Comparison of ENCODE assay signal across 9 mouse cellular contexts in genomic region chr1:180390321-180390731, GRCm38 (mm10).
DNase-seq lines count a peak whose midpoint lies in the region; ATAC-seq and TF ChIP-seq lines count a peak whose summit lies in the region.
"Had no signal": no experiment of that assay in that cellular context is flagged by ENCODE, and none has a peak within 500 bp of the region (broad histone marks: within the 10 kb centered on the region; RNA-seq: fewer than 3 reads in every experiment).

No protein-coding gene starts in this region.

- no peak overlapping the region for H3K9ac ChIP-seq in kidney, embryonic 15.5 days
- H3K9ac ChIP-seq: neural tube, embryonic 12.5 days had no signal

- H3K4me3 ChIP-seq in kidney, embryonic 15.5 days (replicated peaks): no peak overlapping the region
- no peak overlapping the region for H3K4me3 ChIP-seq in olfactory bulb, adult 2 months (ENCODE audit: insufficient read depth, low read depth, low read length)
- H3K4me3 ChIP-seq: neural tube, embryonic 12.5 days had no signal

- H3K4me2 ChIP-seq in kidney, embryonic 15.5 days: no peak overlapping the region
- H3K4me2 ChIP-seq: neural tube, embryonic 12.5 days had no signal

- H3K36me3 ChIP-seq in kidney, embryonic 15.5 days: peaks cover 5% of the 10 kb centered on the region; the same call in 1 of the 2 replicates
- H3K36me3 ChIP-seq: neural tube, embryonic 12.5 days had no signal

- no peak for TF ChIP-seq POLR2A in olfactory bulb, adult 2 months (IDR thresholded peaks at IDR 0.05; ENCODE audit: insufficient read depth, low read depth, low read length)

- H3K27ac ChIP-seq in kidney, embryonic 15.5 days: no peak overlapping the region
- H3K27ac ChIP-seq in olfactory bulb, adult 2 months (ENCODE audit: insufficient read depth, low read depth, low read length): peak overlapping the region; percentile 47
- H3K27ac ChIP-seq: neural tube, embryonic 12.5 days had no signal

- DNase-seq in kidney, adult 8-10 months: peak; percentile 54 to 63
- DNase-seq in cerebellum, adult 11 months: peak; percentile 37
- DNase-seq in heart, postnatal 25 days (ENCODE audit: low spot score): peak; percentile 31
- no peak for DNase-seq in ovary, postnatal 14 days (ENCODE audit: low spot score)
- no peak for DNase-seq in frontal cortex, postnatal 10 days (ENCODE audit: low spot score in 2 of 2)
- no peak for DNase-seq in urinary bladder, postnatal 4 days (ENCODE audit: low spot score in 2 of 2)

- WGBS in kidney, embryonic 15.5 days: 80% methylated on average over 3 of the region's 3 CpGs
- WGBS in olfactory bulb, adult 2 months: 60% methylated on average over 3 of the region's 3 CpGs

- intact Hi-C loops in heart, postnatal 25 days (cut with DNase I): no loop called here

- no peaks in the 10 kb centered on the region for H3K27me3 ChIP-seq in kidney, embryonic 15.5 days
- H3K27me3 ChIP-seq: neural tube, embryonic 12.5 days had no signal

- peaks cover 52% of the 10 kb centered on the region for H3K4me1 ChIP-seq in kidney, embryonic 15.5 days
- peaks cover 12% of the 10 kb centered on the region for H3K4me1 ChIP-seq in olfactory bulb, adult 2 months (ENCODE audit: control insufficient read depth, insufficient read depth, low read length)

- ATAC-seq in kidney, embryonic 15.5 days (replicated peaks; ENCODE audit: low FRiP score): no peak

- no peak for TF ChIP-seq CTCF in olfactory bulb, adult 2 months (IDR thresholded peaks at IDR 0.05; ENCODE audit: insufficient read depth, low read depth, low read length)

- no peaks in the 10 kb centered on the region for H3K9me3 ChIP-seq in kidney, embryonic 15.5 days (replicated peaks)
- H3K9me3 ChIP-seq: neural tube, embryonic 12.5 days had no signal

Comparison
In these comparisons a context has a peak if more than half of its experiments do, and no peak if none do; other contexts are left out.
1. DNase-seq: peak in kidney, adult 8-10 months (2 of 2), cerebellum, adult 11 months (single experiment) and heart, postnatal 25 days (single experiment); none in ovary, postnatal 14 days (single experiment), frontal cortex, postnatal 10 days (0 of 2) and urinary bladder, postnatal 4 days (0 of 2).